Mouse (Mus musculus): ENCODE results near the gene Emc1. TPM values are rescaled to one million over a fixed set of nuclear protein-coding genes. Genes with fewer than 3 reads are reported as not detected.

Gene Emc1
- polyA plus RNA-seq, 1 experiment, result 37.3 TPM

GRCm38 (mm10) chr4:139368038-139368437 lies 15.7 kb downstream of the Emc1 start:
- TF ChIP-seq POLR2A (IDR thresholded peaks at IDR 0.05; ENCODE audit: insufficient read depth, low read length), result no peak
- no peak for TF ChIP-seq EP300 (IDR thresholded peaks at IDR 0.05; ENCODE audit: insufficient read depth, low read depth, low read length)
- TF ChIP-seq CTCF (IDR thresholded peaks at IDR 0.05; ENCODE audit: low read depth, low read length), result no peak
- H3K4me3 ChIP-seq (ENCODE audit: low read depth, low read length), result no peak overlapping the region

GRCm38 (mm10) chr4:139373130-139373529 lies 20.7 kb downstream of the Emc1 start:
- Histone ChIP-seq H3K27me3 (ENCODE audit: control insufficient read depth, insufficient read depth, low read length, poor library complexity, severe bottlenecking) (no peaks in the 10 kb centered on the region), H3K9me3 (replicated peaks; ENCODE audit: control insufficient read depth, insufficient read depth, low read length, poor library complexity, severe bottlenecking) (no peaks in the 10 kb centered on the region), H3K4me1 (ENCODE audit: control insufficient read depth, insufficient read depth, low read length) (no peaks in the 10 kb centered on the region), H3K9ac (ENCODE audit: low read depth, poor library complexity, severe bottlenecking) (no peak overlapping the region), H3K4me3 (ENCODE audit: low read depth, low read length) (no peak overlapping the region), H3K27ac (ENCODE audit: insufficient read depth, low read length) (no peak overlapping the region), H3K36me3 (ENCODE audit: control insufficient read depth, insufficient read depth, low read length, poor library complexity, severe bottlenecking) (peaks cover 7% of the 10 kb centered on the region)
- TF ChIP-seq CTCF (IDR thresholded peaks at IDR 0.05; ENCODE audit: low read depth, low read length) (no peak), EP300 (IDR thresholded peaks at IDR 0.05; ENCODE audit: insufficient read depth, low read depth, low read length) (no peak), POLR2A (IDR thresholded peaks at IDR 0.05; ENCODE audit: insufficient read depth, low read length) (no peak)

More at GRCm38 (mm10) chr4:139368038-139368437, 15.7 kb downstream of the Emc1 start:
- no peak overlapping the region for H3K27ac ChIP-seq (ENCODE audit: insufficient read depth, low read length)
- H3K9ac ChIP-seq (ENCODE audit: low read depth, poor library complexity, severe bottlenecking), result no peak overlapping the region
- no peaks in the 10 kb centered on the region for H3K27me3 ChIP-seq (ENCODE audit: control insufficient read depth, insufficient read depth, low read length, poor library complexity, severe bottlenecking)
- no peaks in the 10 kb centered on the region for H3K4me1 ChIP-seq (ENCODE audit: control insufficient read depth, insufficient read depth, low read length)
- H3K9me3 ChIP-seq (replicated peaks; ENCODE audit: control insufficient read depth, insufficient read depth, low read length, poor library complexity, severe bottlenecking), result no peaks in the 10 kb centered on the region
- peaks cover 16% of the 10 kb centered on the region for H3K36me3 ChIP-seq (ENCODE audit: control insufficient read depth, insufficient read depth, low read length, poor library complexity, severe bottlenecking)

GRCm38 (mm10) chr4:139373531-139373930 lies 21.1 kb downstream of the Emc1 start:
- Histone ChIP-seq H3K9ac (ENCODE audit: low read depth, poor library complexity, severe bottlenecking) (no peak overlapping the region), H3K27ac (ENCODE audit: insufficient read depth, low read length) (no peak overlapping the region), H3K4me3 (ENCODE audit: low read depth, low read length) (no peak overlapping the region), H3K27me3 (ENCODE audit: control insufficient read depth, insufficient read depth, low read length, poor library complexity, severe bottlenecking) (no peaks in the 10 kb centered on the region), H3K36me3 (ENCODE audit: control insufficient read depth, insufficient read depth, low read length, poor library complexity, severe bottlenecking) (peaks cover 7% of the 10 kb centered on the region), H3K4me1 (ENCODE audit: control insufficient read depth, insufficient read depth, low read length) (no peaks in the 10 kb centered on the region), H3K9me3 (replicated peaks; ENCODE audit: control insufficient read depth, insufficient read depth, low read length, poor library complexity, severe bottlenecking) (no peaks in the 10 kb centered on the region)
- TF ChIP-seq CTCF (IDR thresholded peaks at IDR 0.05; ENCODE audit: low read depth, low read length), result no peak

- H3K27ac ChIP-seq (ENCODE audit: insufficient read depth, low read length), result no peak overlapping the region
- TF ChIP-seq POLR2A (IDR thresholded peaks at IDR 0.05; ENCODE audit: insufficient read depth, low read length) (no peak), EP300 (IDR thresholded peaks at IDR 0.05; ENCODE audit: insufficient read depth, low read depth, low read length) (no peak), CTCF (IDR thresholded peaks at IDR 0.05; ENCODE audit: low read depth, low read length) (no peak)
- peaks cover 3% of the 10 kb centered on the region; the same call in 1 of the 2 replicates for H3K36me3 ChIP-seq (ENCODE audit: control insufficient read depth, insufficient read depth, low read length, poor library complexity, severe bottlenecking)
- peaks cover 2% of the 10 kb centered on the region for H3K4me1 ChIP-seq (ENCODE audit: control insufficient read depth, insufficient read depth, low read length)
- H3K4me3 ChIP-seq (ENCODE audit: low read depth, low read length), result peak overlapping the region; percentile 96
- peak overlapping the region; percentile 74 for H3K9ac ChIP-seq (ENCODE audit: low read depth, poor library complexity, severe bottlenecking)
- H3K27me3 ChIP-seq (ENCODE audit: control insufficient read depth, insufficient read depth, low read length, poor library complexity, severe bottlenecking), result no peaks in the 10 kb centered on the region
- no peaks in the 10 kb centered on the region for H3K9me3 ChIP-seq (replicated peaks; ENCODE audit: control insufficient read depth, insufficient read depth, low read length, poor library complexity, severe bottlenecking)
These were observed 27.3 kb downstream of the Emc1 start for GRCm38 (mm10) chr4:139379719-139380118.

GRCm38 (mm10) chr4:139380207-139380748 lies 27.9 kb downstream of the Emc1 start:
- peak overlapping the region; percentile 96 for H3K4me3 ChIP-seq (ENCODE audit: low read depth, low read length)
- no peaks in the 10 kb centered on the region for H3K36me3 ChIP-seq (ENCODE audit: control insufficient read depth, insufficient read depth, low read length, poor library complexity, severe bottlenecking)
- peak overlapping the region; percentile 80 for H3K9ac ChIP-seq (ENCODE audit: low read depth, poor library complexity, severe bottlenecking)
- peaks cover 2% of the 10 kb centered on the region for H3K4me1 ChIP-seq (ENCODE audit: control insufficient read depth, insufficient read depth, low read length)
- TF ChIP-seq POLR2A (IDR thresholded peaks at IDR 0.05; ENCODE audit: insufficient read depth, low read length) (peak; percentile 20), EP300 (IDR thresholded peaks at IDR 0.05; ENCODE audit: insufficient read depth, low read depth, low read length) (0 out of 2 replicates have a peak, but pooled peaks have one; percentile 33), CTCF (IDR thresholded peaks at IDR 0.05; ENCODE audit: low read depth, low read length) (no peak)
- no peaks in the 10 kb centered on the region for H3K27me3 ChIP-seq (ENCODE audit: control insufficient read depth, insufficient read depth, low read length, poor library complexity, severe bottlenecking)
- H3K27ac ChIP-seq (ENCODE audit: insufficient read depth, low read length), result peak overlapping the region; percentile 62
- no peaks in the 10 kb centered on the region for H3K9me3 ChIP-seq (replicated peaks; ENCODE audit: control insufficient read depth, insufficient read depth, low read length, poor library complexity, severe bottlenecking)

- H3K9ac ChIP-seq (ENCODE audit: low read depth, poor library complexity, severe bottlenecking), result peak overlapping the region; percentile 80
- TF ChIP-seq POLR2A (IDR thresholded peaks at IDR 0.05; ENCODE audit: insufficient read depth, low read length) (no peak), CTCF (IDR thresholded peaks at IDR 0.05; ENCODE audit: low read depth, low read length) (no peak), EP300 (IDR thresholded peaks at IDR 0.05; ENCODE audit: insufficient read depth, low read depth, low read length) (no peak)
- H3K4me1 ChIP-seq (ENCODE audit: control insufficient read depth, insufficient read depth, low read length), result peaks cover 2% of the 10 kb centered on the region
- H3K4me3 ChIP-seq (ENCODE audit: low read depth, low read length), result peak overlapping the region; percentile 96
- peak overlapping the region; percentile 71 for H3K27ac ChIP-seq (ENCODE audit: insufficient read depth, low read length)
- no peaks in the 10 kb centered on the region for H3K27me3 ChIP-seq (ENCODE audit: control insufficient read depth, insufficient read depth, low read length, poor library complexity, severe bottlenecking)
- no peaks in the 10 kb centered on the region for H3K36me3 ChIP-seq (ENCODE audit: control insufficient read depth, insufficient read depth, low read length, poor library complexity, severe bottlenecking)
- H3K9me3 ChIP-seq (replicated peaks; ENCODE audit: control insufficient read depth, insufficient read depth, low read length, poor library complexity, severe bottlenecking), result no peaks in the 10 kb centered on the region
These were observed 28.5 kb downstream of the Emc1 start for GRCm38 (mm10) chr4:139380775-139381451.
